8 mouse cellular contexts compared by ENCODE assay signal in the genomic region with DNA sequence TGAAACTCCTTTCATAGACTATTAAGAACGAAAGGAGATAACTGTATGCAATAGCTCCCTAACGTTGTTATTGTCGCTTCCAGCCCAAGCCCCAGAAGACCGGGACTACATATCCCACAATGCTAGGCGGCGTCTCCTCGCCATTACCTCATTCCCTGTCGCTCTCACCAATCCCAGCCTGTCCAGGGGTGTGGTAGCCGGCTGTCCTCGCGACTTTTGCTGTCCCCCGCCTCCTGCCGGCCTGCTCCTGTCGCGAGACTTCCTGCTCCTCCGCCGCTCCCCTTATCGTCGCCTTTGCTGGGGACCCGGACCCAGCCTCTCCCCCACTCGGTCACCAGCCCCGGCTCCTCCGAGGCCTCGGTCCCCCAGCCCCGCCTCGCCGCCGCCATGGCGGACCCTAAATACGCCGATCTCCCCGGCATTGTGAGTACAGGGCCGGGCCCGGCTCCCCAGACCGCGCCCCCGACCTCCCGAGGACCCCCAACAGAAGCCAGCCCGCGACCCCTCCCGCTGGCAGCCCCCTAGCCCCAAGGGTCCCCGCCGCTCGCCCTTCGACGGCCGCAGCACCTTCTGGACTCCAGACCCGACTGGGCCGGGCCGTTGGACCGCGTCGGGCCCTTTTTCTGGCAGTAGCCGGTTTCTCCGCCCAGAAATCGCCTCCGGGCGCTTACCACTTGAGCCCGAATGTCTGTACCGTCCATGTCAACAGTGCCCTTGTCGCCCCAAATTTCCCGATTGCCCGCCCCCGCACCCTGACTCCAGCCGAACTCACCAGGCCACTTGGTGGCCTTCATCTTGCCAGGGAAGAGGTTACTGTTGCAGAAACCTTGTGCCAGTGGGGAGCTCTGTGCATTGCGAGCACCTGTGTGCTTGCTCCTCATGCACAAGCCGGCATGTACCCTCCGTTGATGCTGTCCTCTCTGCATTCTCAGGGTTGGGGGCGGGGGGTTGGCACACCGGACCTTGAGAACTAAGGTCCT. TPM values are rescaled to one million over a fixed set of nuclear protein-coding genes. Genes with fewer than 3 reads are reported as not detected.
A peak's percentile ranks its signal among the peaks of the same experiment; 100 is the strongest.
DNase-seq lines count a peak whose midpoint lies in the region; ATAC-seq and TF ChIP-seq lines count a peak whose summit lies in the region.

A gene (plus strand): TSS at position 257 of the 980 bp plus-strand sequence.

- H3K4me3 ChIP-seq in forebrain, embryonic 12.5 days (replicated peaks), result peak within 1 kb of the TSS; percentile 87
- peak within 1 kb of the TSS; percentile 89 for H3K4me3 ChIP-seq in heart, postnatal 0 days (ENCODE audit: low read depth, low read length)
- H3K4me3 ChIP-seq in liver, embryonic 16.5 days (ENCODE audit: low read depth, low read length), result peak within 1 kb of the TSS; percentile 88
- H3K4me3 ChIP-seq in neural tube, embryonic 13.5 days, result peak within 1 kb of the TSS; percentile 99
- H3K4me3 ChIP-seq in testis, adult 2 months (ENCODE audit: control insufficient read depth, low read depth, low read length), result peak within 1 kb of the TSS; percentile 91

- ATAC-seq in forebrain, embryonic 12.5 days (ENCODE audit: low FRiP score), result peak; percentile 96
- peak; percentile 98 for ATAC-seq in heart, postnatal 0 days (ENCODE audit: insufficient read depth, low read depth)
- ATAC-seq in liver, embryonic 16.5 days (ENCODE audit: low read depth), result peak; percentile 99
- peak; percentile 95 for ATAC-seq in neural tube, embryonic 13.5 days (ENCODE audit: low read depth)

- peak; percentile 80 for TF ChIP-seq EP300 in heart, postnatal 0 days (IDR thresholded peaks at IDR 0.05; ENCODE audit: low read depth)

- H3K9ac ChIP-seq in forebrain, embryonic 12.5 days, result peak within 1 kb of the TSS; percentile 98
- H3K9ac ChIP-seq in heart, postnatal 0 days (replicated peaks; ENCODE audit: low read depth, low read length), result peak within 1 kb of the TSS; percentile 96
- H3K9ac ChIP-seq in liver, embryonic 16.5 days (ENCODE audit: low read depth, low read length), result peak within 1 kb of the TSS; percentile 100
- peak within 1 kb of the TSS; percentile 100 for H3K9ac ChIP-seq in neural tube, embryonic 13.5 days

- TF ChIP-seq POLR2A in testis, adult 2 months (IDR thresholded peaks at IDR 0.05; ENCODE audit: control insufficient read depth, low read depth, low read length), result peak; percentile 83

- peak within 1 kb of the TSS; percentile 88 for H3K27ac ChIP-seq in forebrain, embryonic 12.5 days
- H3K27ac ChIP-seq in heart, postnatal 0 days (ENCODE audit: low read depth), result peak within 1 kb of the TSS; percentile 90
- peak within 1 kb of the TSS; percentile 91 for H3K27ac ChIP-seq in liver, embryonic 16.5 days (ENCODE audit: low read length)
- H3K27ac ChIP-seq in neural tube, embryonic 13.5 days (replicated peaks), result peak within 1 kb of the TSS; percentile 96
- H3K27ac ChIP-seq in testis, adult 2 months (ENCODE audit: control insufficient read depth, insufficient read depth, low read depth, low read length), result peak within 1 kb of the TSS; percentile 67

- no peaks in the 10 kb centered on the region for H3K9me3 ChIP-seq in forebrain, embryonic 12.5 days
- H3K9me3 ChIP-seq in heart, postnatal 0 days (replicated peaks; ENCODE audit: control insufficient read depth, low read length), result no peaks in the 10 kb centered on the region
- H3K9me3 ChIP-seq in liver, embryonic 16.5 days (replicated peaks; ENCODE audit: control insufficient read depth, low read length), result no peaks in the 10 kb centered on the region
- no peaks in the 10 kb centered on the region for H3K9me3 ChIP-seq in neural tube, embryonic 13.5 days

- peak within 1 kb of the TSS; percentile 81 for H3K4me2 ChIP-seq in forebrain, embryonic 12.5 days
- H3K4me2 ChIP-seq in heart, postnatal 0 days (ENCODE audit: low read depth, low read length), result peak within 1 kb of the TSS; percentile 90
- peak within 1 kb of the TSS; percentile 85 for H3K4me2 ChIP-seq in liver, embryonic 16.5 days (ENCODE audit: low read depth, low read length)
- peak within 1 kb of the TSS; percentile 91 for H3K4me2 ChIP-seq in neural tube, embryonic 13.5 days

- peaks cover 25% of the 10 kb centered on the region for H3K36me3 ChIP-seq in forebrain, embryonic 12.5 days (replicated peaks)
- H3K36me3 ChIP-seq in heart, postnatal 0 days (replicated peaks; ENCODE audit: control insufficient read depth, insufficient read depth, low read length), result peaks cover 23% of the 10 kb centered on the region
- peaks cover 3% of the 10 kb centered on the region; the same call in 1 of the 2 replicates for H3K36me3 ChIP-seq in liver, embryonic 16.5 days (ENCODE audit: control insufficient read depth, insufficient read depth)
- H3K36me3 ChIP-seq in neural tube, embryonic 13.5 days, result peaks cover 30% of the 10 kb centered on the region
- H3K36me3 ChIP-seq in testis, adult 2 months (ENCODE audit: control insufficient read depth, insufficient read depth, low read length), result peaks cover 1% of the 10 kb centered on the region; the same call in 1 of the 2 replicates

- H3K4me1 ChIP-seq in forebrain, embryonic 12.5 days, result peaks cover 50% of the 10 kb centered on the region
- peaks cover 17% of the 10 kb centered on the region for H3K4me1 ChIP-seq in heart, postnatal 0 days (ENCODE audit: control insufficient read depth, insufficient read depth)
- H3K4me1 ChIP-seq in liver, embryonic 16.5 days (ENCODE audit: control insufficient read depth, low read depth, low read length), result peaks cover 24% of the 10 kb centered on the region
- peaks cover 62% of the 10 kb centered on the region for H3K4me1 ChIP-seq in neural tube, embryonic 13.5 days (replicated peaks)
- peaks cover 15% of the 10 kb centered on the region for H3K4me1 ChIP-seq in testis, adult 2 months (ENCODE audit: control insufficient read depth, insufficient read depth, low read length)

- under 1% methylated on average over 69 of the region's 70 CpGs for WGBS in forebrain, embryonic 12.5 days
- under 1% methylated on average over 69 of the region's 70 CpGs for WGBS in heart, postnatal 0 days
- under 1% methylated on average over 69 of the region's 70 CpGs for WGBS in liver, embryonic 16.5 days (ENCODE audit: insufficient replicate concordance)
- WGBS in neural tube, embryonic 13.5 days, result under 1% methylated on average over 70 of the region's 70 CpGs

- H3K27me3 ChIP-seq in forebrain, embryonic 12.5 days, result peaks cover 17% of the 10 kb centered on the region
- H3K27me3 ChIP-seq in heart, postnatal 0 days (ENCODE audit: control insufficient read depth, insufficient read depth, low read length), result peaks cover 28% of the 10 kb centered on the region
- H3K27me3 ChIP-seq in liver, embryonic 16.5 days (ENCODE audit: control insufficient read depth, insufficient read depth, low read depth, low read length), result peaks cover 22% of the 10 kb centered on the region
- H3K27me3 ChIP-seq in neural tube, embryonic 13.5 days, result peaks cover 4% of the 10 kb centered on the region
- no peaks in the 10 kb centered on the region; the same call in 1 of the 2 replicates for H3K27me3 ChIP-seq in testis, adult 2 months (ENCODE audit: control insufficient read depth, insufficient read depth, low read length)

- DNase-seq in CD8-positive naive resting alpha-beta T cell, adult 2 months (ENCODE audit: low read depth in 2 of 2, low spot score in 2 of 2), result peak; percentile 92
- DNase-seq in c-Kit-positive CD71-positive TER-119-negative erythroid progenitor cells, embryonic 14.5 days (ENCODE audit: low read depth), result peak; percentile 93
- DNase-seq in heart, postnatal 0 days (ENCODE audit: low spot score), result peak; percentile 99
- DNase-seq in kidney, postnatal 4 days, result peak; percentile 95 to 97

- TF ChIP-seq CTCF in heart, postnatal 0 days (IDR thresholded peaks at IDR 0.05; ENCODE audit: low read depth), result no peak
- TF ChIP-seq CTCF in testis, adult 2 months (IDR thresholded peaks at IDR 0.05; ENCODE audit: control insufficient read depth, insufficient read depth, insufficient replicate concordance, low read depth, low read length), result no peak

RNA-seq across cellular contexts. Expression of the gene that starts here (rescaled TPM):
- 226 and 229 TPM in 2 replicates for polyA plus RNA-seq in forebrain, embryonic 12.5 days (2016; fragmentation: Nextera tagmentation; extraction: Ambion mirVana)
- 175 and 197 TPM in 2 replicates for total RNA-seq in heart, postnatal 0 days (2014; rRNA removed; ENCODE audit: low replicate concordance)
- 149 and 154 TPM in 2 replicates for polyA plus RNA-seq in heart, postnatal 0 days (2015; fragmentation: Nextera tagmentation; extraction: Ambion mirVana)
- 65.9 TPM in 2 replicates for polyA plus RNA-seq in liver, embryonic 16.5 days (2015; fragmentation: Nextera tagmentation; extraction: Ambion mirVana)
- 285 and 322 TPM in 2 replicates for polyA plus RNA-seq in neural tube, embryonic 13.5 days (2015; fragmentation: Nextera tagmentation; extraction: Ambion mirVana)
- polyA plus RNA-seq in testis, adult 2 months (2012; rRNA removed), result 391 and 429 TPM in 2 replicates

Comparison
In these comparisons a context has a peak if more than half of its experiments do, and no peak if none do; other contexts are left out.
1. Peak in every context shown above with its lines: DNase-seq, ATAC-seq, H3K4me3 ChIP-seq and H3K27ac ChIP-seq.